Mouse (Mus musculus) embryonic facial prominence, embryonic 11.5 days (tissue): ENCODE results near the gene Spred1. TPM values are rescaled to one million over a fixed set of nuclear protein-coding genes. Genes with fewer than 3 reads are reported as not detected.

ENCODE experiments used
- ATAC-seq: fragments of 200-750 bp; cut with Nextera tagmentation; replicated peaks from 2 replicates; pipeline ENCODE4 v1.8.0; 2017; ENCODE audit warnings: low read depth; ENCODE audit not compliant: insufficient number of reproducible peaks, low FRiP score, low TSS enrichment
- DNase-seq: peaks from one replicate; pipeline ENCODE4 v3.0.0-alpha.2; 2015; ENCODE audit warnings: low spot score
- H3K27ac ChIP-seq: fragments of 300-500 bp; sonication (generic); replicated peaks from 2 replicates; pipeline ENCODE4 v1.5.1; 2014; ENCODE audit warnings: mild to moderate bottlenecking, low read depth, low read length, control low read depth
- H3K27me3 ChIP-seq: fragments of 300-500 bp; sonication (generic); 2 replicates; pipeline ENCODE4 v1.6.1; 2014; ENCODE audit warnings: mild to moderate bottlenecking, low read length, moderate library complexity, mixed read lengths; ENCODE audit not compliant: control insufficient read depth, insufficient read depth
- H3K36me3 ChIP-seq: fragments of 300-500 bp; sonication (generic); replicated peaks from 2 replicates; pipeline ENCODE4 v1.6.1; 2014; ENCODE audit warnings: low read depth, mild to moderate bottlenecking, low read length, moderate library complexity, mixed read lengths; ENCODE audit not compliant: control insufficient read depth, insufficient read depth
- H3K4me1 ChIP-seq: fragments of 300-500 bp; sonication (generic); 2 replicates; pipeline ENCODE4 v1.6.1; 2014; ENCODE audit warnings: low read length, mixed read lengths; ENCODE audit not compliant: control insufficient read depth, insufficient read depth
- H3K4me2 ChIP-seq: fragments of 300-500 bp; sonication (generic); 2 replicates; pipeline ENCODE4 v1.6.1; 2014; ENCODE audit warnings: low read depth, mild to moderate bottlenecking, control low read depth, low read length, moderate library complexity
- H3K4me3 ChIP-seq: fragments of 300-500 bp; sonication (generic); 2 replicates; pipeline ENCODE4 v1.5.1; 2014; ENCODE audit warnings: low read depth, low read length, control low read depth
- H3K9ac ChIP-seq: fragments of 300-500 bp; sonication (generic); replicated peaks from 2 replicates; pipeline ENCODE4 v1.6.1; 2014; ENCODE audit warnings: mild to moderate bottlenecking, control low read depth, low read length
- H3K9me3 ChIP-seq: fragments of 300-500 bp; sonication (generic); replicated peaks from 2 replicates; pipeline ENCODE4 v1.6.1; 2016; ENCODE audit warnings: mild to moderate bottlenecking, low read length, inconsistent platforms, mixed read lengths; ENCODE audit not compliant: control insufficient read depth
- WGBS: fragments of 180-500 bp; shearing (Covaris S2); extraction: QIAGEN DNeasy Blood & Tissue Kit; methylation state at CpG from one replicate; pipeline ENCODE4 v1.1.7; 2014; 5-methylcytosine and 5-hydroxymethylcytosine counted together
- polyA plus RNA-seq: library from polyadenylated mRNA; unstranded; fragments of >200 nt; fragmentation: Nextera tagmentation; extraction: Ambion mirVana; gene quantifications from 2 replicates; pipeline ENCODE4 v1.2.1, GENCODE M21; 2014

Spred1 gene
- polyA plus RNA-seq, 1 experiment from 2014 or later = 28.6 TPM

DNA sequence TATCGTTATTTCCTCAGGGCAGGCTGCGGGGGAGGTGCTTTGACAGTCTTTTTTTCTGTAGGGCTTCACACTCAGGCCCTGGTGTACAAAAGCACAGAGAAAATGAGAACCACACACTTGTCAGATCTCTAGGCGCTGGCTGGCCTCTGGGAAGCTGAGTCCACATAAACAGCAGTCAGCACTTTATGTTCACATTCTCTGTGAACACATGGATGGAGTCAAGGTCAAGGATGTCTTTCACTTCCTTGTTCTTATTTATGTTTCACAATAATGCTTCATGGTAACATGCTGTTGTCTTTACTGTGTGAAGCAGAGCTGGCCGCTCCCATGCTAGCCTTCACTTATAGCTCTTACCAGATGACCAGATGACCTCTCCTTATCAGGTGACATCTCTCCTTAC lies 13.1 kb upstream of the Spred1 start:
- Histone ChIP-seq H3K27ac (no peak overlapping the region), H3K4me2 (no peak overlapping the region), H3K4me3 (no peak overlapping the region), H3K27me3 (no peaks in the 10 kb centered on the region), H3K4me1 (no peaks in the 10 kb centered on the region; the same call in 1 of the 2 replicates), H3K36me3 (no peaks in the 10 kb centered on the region), H3K9me3 (no peaks in the 10 kb centered on the region), H3K9ac (no peak overlapping the region)
- WGBS = 57% methylated on average over 4 of the region's 4 CpGs
- DNase-seq (no peak), ATAC-seq (no peak)

DNA sequence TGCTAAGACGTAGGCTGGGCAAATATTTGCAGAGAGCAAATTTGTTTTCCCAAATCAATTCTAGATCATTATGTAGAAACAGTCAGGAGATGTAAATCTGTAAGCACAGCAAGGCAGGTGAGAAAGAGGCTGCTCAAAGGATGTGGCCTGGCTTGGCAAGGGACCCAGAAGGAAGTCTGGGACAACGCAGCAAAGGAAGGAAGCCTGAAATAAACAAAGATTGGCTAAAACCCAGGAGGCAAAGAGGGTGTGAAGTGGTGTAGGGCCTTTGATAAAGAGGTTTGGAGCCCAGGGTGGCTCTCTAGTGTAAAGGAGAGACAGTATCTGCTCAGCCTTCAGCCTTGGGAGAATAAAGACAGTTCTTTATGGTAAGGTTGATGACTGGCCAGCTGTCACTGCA lies 11.9 kb upstream of the Spred1 start:
- Histone ChIP-seq H3K36me3 (no peaks in the 10 kb centered on the region), H3K27me3 (no peaks in the 10 kb centered on the region), H3K27ac (no peak overlapping the region), H3K4me2 (no peak overlapping the region), H3K4me3 (no peak overlapping the region), H3K9me3 (no peaks in the 10 kb centered on the region), H3K4me1 (no peaks in the 10 kb centered on the region), H3K9ac (no peak overlapping the region)
- 70% methylated on average over 2 of the region's 2 CpGs for WGBS
- ATAC-seq = no peak
- no peak for DNase-seq

DNA sequence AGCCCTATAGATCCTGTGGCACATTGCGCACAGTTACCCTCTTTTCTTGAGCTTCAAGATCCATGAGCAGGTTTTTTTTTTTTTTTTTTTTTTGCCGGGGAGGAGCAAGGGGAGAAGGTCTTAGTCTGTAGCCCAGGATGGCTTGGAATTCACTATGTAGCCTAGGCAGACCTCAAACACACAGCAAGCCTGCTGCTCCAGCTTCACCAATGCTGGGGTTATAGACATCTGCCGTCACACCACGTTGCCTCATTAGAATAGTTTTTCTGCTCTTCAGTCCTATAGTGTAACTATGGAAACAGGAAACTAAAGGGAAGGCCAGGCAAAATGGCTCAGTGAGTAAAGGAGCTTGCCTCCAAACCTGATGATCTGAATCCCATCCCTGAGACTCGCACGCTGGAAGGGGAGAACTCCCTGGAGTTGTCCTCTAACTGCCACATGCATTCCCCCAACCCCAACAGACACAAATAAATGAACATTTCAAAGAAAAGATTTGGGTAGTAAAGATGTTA lies 10.8 kb upstream of the Spred1 start:
- no peaks in the 10 kb centered on the region for H3K9me3 ChIP-seq
- H3K27me3 ChIP-seq = no peaks in the 10 kb centered on the region
- no peaks in the 10 kb centered on the region for H3K4me1 ChIP-seq
- H3K9ac ChIP-seq = no peak overlapping the region
- H3K4me3 ChIP-seq = no peak overlapping the region
- no peak overlapping the region for H3K27ac ChIP-seq
- no peak for DNase-seq
- ATAC-seq = no peak
- no peaks in the 10 kb centered on the region for H3K36me3 ChIP-seq
- 78% methylated on average over 6 of the region's 6 CpGs for WGBS
- H3K4me2 ChIP-seq = no peak overlapping the region

GRCm38 (mm10) chr2:117113262-117113661 lies 7.9 kb upstream of the Spred1 start:
- Histone ChIP-seq H3K9me3 (no peaks in the 10 kb centered on the region), H3K4me1 (no peaks in the 10 kb centered on the region)
- 87% methylated on average over 2 of the region's 2 CpGs for WGBS

GRCm38 (mm10) chr2:117113762-117114161 lies 7.4 kb upstream of the Spred1 start:
- Histone ChIP-seq H3K9me3 (no peaks in the 10 kb centered on the region), H3K36me3 (no peaks in the 10 kb centered on the region), H3K9ac (no peak overlapping the region), H3K4me2 (no peak overlapping the region), H3K4me3 (no peak overlapping the region), H3K27ac (no peak overlapping the region), H3K27me3 (no peaks in the 10 kb centered on the region), H3K4me1 (no peaks in the 10 kb centered on the region)
- ATAC-seq (no peak), DNase-seq (no peak)
- 58% methylated on average over 4 of the region's 4 CpGs for WGBS

More at GRCm38 (mm10) chr2:117113262-117113661, 7.9 kb upstream of the Spred1 start:
- no peaks in the 10 kb centered on the region for H3K27me3 ChIP-seq
- no peak overlapping the region for H3K4me2 ChIP-seq
- DNase-seq (no peak), ATAC-seq (no peak)
- H3K36me3 ChIP-seq = no peaks in the 10 kb centered on the region
- no peak overlapping the region for H3K27ac ChIP-seq
- H3K4me3 ChIP-seq = no peak overlapping the region
- no peak overlapping the region for H3K9ac ChIP-seq

DNA sequence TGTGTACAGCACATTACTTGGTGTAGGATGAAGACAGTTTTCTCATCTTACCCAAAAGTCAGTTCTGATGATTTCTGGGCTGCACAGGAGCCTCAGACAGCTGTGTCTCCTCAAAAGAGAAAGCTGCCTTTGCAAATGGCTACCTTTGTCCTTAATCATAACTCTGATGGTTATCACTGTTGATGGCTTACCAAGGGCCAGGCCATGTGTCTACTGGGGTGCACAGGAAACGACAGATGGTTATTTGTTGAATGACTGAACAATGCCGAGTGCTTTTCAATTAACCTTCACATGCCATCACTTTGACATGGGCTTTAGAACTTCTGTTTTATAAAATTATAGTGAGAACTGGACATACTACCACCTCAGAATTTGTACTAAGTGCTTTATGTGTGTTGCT lies 2.7 kb upstream of the Spred1 start:
- Histone ChIP-seq H3K4me1 (no peaks in the 10 kb centered on the region), H3K27me3 (no peaks in the 10 kb centered on the region), H3K36me3 (no peaks in the 10 kb centered on the region), H3K9ac (no peak overlapping the region), H3K4me3 (no peak overlapping the region), H3K27ac (no peak overlapping the region), H3K9me3 (no peaks in the 10 kb centered on the region), H3K4me2 (no peak overlapping the region)
- 58% methylated on average over 2 of the region's 2 CpGs for WGBS
- ATAC-seq (no peak), DNase-seq (no peak)

- no peaks in the 10 kb centered on the region for H3K4me1 ChIP-seq
- no peaks in the 10 kb centered on the region for H3K36me3 ChIP-seq
- H3K4me2 ChIP-seq = peak overlapping the region; percentile 77
- ATAC-seq = peak; percentile 46
- H3K27ac ChIP-seq = peak overlapping the region; percentile 100
- H3K9me3 ChIP-seq = no peaks in the 10 kb centered on the region
- DNase-seq = peak; percentile 82
- H3K27me3 ChIP-seq = no peaks in the 10 kb centered on the region
- peak overlapping the region; percentile 96 for H3K4me3 ChIP-seq
- 3% methylated on average over 30 of the region's 30 CpGs for WGBS
- peak overlapping the region; percentile 98 for H3K9ac ChIP-seq
Measured at GRCm38 (mm10) chr2:117119291-117120245, 1.6 kb upstream of the Spred1 start.
